Mouse (Mus musculus): ENCODE results near the gene Dnah9. TPM values are rescaled to one million over a fixed set of nuclear protein-coding genes. Genes with fewer than 3 reads are reported as not detected.

Dnah9 gene
- polyA plus RNA-seq, 1 experiment: not detected

DNA sequence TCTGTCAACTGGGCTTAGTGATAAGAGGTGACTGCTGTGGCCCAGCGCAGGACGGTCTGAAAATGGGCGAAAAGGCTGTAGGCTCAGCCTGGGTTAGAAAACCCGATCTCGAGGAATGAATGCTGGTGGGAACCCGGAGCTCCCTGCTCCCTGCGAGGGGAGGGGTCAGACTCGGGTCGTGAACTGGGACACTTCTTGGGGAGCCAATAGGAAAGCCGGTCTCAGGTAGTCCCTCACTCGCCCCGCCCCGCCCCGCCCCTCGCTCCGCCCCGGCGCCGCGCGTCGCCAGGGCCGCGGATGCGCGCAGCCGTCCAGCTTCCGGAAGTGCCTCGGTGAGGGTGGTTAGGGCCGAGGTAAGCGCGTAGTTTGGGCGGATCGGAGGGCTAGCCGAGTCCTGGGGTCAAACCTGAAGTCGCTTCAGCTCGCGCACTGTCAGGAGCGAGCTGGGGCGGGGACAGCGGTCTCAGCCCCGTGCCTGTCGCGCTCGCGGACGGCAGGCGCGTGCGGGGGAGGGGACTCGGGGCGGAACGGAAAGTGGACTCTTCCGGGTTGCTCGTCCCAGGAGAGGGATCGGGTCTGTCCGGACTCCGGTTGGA lies 361.3 kb downstream of the Dnah9 start, which contains the start of gene Zkscan6:
TSS of gene Zkscan6 (plus strand) at position 267 of the 596 bp plus-strand sequence.
- H3K4me3 ChIP-seq (ENCODE audit: insufficient read depth, low read length): peak within 1 kb of the TSS; percentile 96
- H3K27ac ChIP-seq (ENCODE audit: insufficient read depth, low read depth, low read length): peak within 1 kb of the TSS; percentile 96
- TF ChIP-seq CTCF (IDR thresholded peaks at IDR 0.05; ENCODE audit: low read depth, low read length) (no peak), POLR2A (IDR thresholded peaks at IDR 0.05; ENCODE audit: borderline replicate concordance, low read depth, low read length) (no peak)
- peaks cover 5% of the 10 kb centered on the region; the same call in 1 of the 2 replicates for H3K4me1 ChIP-seq (ENCODE audit: control insufficient read depth, insufficient read depth, low read length)

DNA sequence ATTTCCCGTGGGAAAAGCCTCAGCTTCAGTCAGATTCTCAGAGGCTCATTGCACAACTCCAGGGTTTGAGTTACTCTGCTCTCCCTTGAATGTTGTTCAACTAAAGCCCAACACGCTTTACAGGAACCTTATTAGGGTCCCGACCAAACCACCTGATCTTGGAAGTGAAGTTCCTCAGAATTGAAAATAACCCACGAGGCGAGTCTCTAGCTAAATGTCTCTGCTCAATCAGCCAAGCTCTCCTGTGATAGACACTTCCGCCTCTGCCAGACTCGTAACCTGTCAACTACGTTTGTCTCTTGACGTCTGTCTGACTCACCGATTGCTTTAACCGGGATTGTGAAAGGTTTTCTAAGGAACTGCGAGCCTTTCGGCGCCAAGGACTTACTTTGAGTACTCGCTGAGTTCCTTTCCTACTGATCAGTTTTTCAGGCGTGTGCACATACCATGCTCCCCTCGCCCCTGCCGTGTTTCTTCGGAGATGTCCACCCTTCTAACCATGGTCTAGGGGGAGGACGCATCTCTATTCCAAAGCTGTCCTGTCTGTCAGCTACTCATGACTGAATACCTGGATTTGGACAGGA lies 361.9 kb downstream of the Dnah9 start:
- Histone ChIP-seq H3K27ac (ENCODE audit: insufficient read depth, low read depth, low read length) (peak overlapping the region; percentile 50), H3K4me3 (ENCODE audit: insufficient read depth, low read length) (peak overlapping the region; percentile 91), H3K4me1 (ENCODE audit: control insufficient read depth, insufficient read depth, low read length) (peaks cover 5% of the 10 kb centered on the region; the same call in 1 of the 2 replicates)
- TF ChIP-seq POLR2A (IDR thresholded peaks at IDR 0.05; ENCODE audit: borderline replicate concordance, low read depth, low read length): no peak
- TF ChIP-seq CTCF (IDR thresholded peaks at IDR 0.05; ENCODE audit: low read depth, low read length): no peak

DNA sequence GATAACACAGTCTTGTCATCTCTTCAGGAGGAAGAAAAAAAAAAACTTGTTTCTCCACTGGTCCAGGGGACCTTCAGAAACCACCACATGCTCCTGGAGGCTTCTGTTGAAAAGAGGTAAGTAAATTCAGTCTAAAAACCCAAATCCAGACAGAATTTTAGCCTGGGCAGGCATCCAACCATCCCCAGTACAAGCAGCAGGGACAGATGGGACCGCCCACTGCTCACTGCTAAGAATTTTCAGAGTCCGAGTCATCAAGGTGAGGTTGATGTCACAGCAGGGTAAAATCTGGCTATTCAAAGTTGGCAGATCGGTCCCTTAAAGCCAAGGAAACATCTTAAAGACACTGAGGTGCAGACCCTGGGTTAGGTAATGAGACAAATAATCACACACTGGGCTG lies 366.5 kb downstream of the Dnah9 start:
- Histone ChIP-seq H3K4me3 (ENCODE audit: insufficient read depth, low read length) (no peak overlapping the region), H3K27ac (ENCODE audit: insufficient read depth, low read depth, low read length) (no peak overlapping the region), H3K4me1 (ENCODE audit: control insufficient read depth, insufficient read depth, low read length) (peaks cover 2% of the 10 kb centered on the region; the same call in 1 of the 2 replicates)
- TF ChIP-seq CTCF (IDR thresholded peaks at IDR 0.05; ENCODE audit: low read depth, low read length) (no peak), POLR2A (IDR thresholded peaks at IDR 0.05; ENCODE audit: borderline replicate concordance, low read depth, low read length) (no peak)

DNA sequence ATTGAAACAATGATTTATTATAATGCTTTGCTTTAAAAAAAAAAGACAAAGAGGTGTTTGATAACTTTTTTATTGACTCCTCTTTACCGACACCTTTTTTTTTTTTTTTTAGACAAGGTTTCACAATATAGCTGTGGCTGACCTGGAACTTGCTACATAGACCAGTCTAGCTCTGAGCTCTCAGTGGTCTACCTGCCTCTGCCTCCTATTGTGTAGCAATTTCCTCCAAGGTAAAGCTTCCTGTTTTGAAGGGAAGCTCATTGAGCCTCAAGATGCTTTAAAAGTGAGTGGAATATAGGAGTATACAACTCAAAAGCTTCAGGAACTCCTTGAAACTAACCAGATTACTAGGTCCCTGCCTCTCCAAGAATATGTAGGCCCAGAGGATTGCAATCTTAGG lies 372.5 kb downstream of the Dnah9 start:
- no peak for TF ChIP-seq CTCF (IDR thresholded peaks at IDR 0.05; ENCODE audit: low read depth, low read length)
- no peak for TF ChIP-seq POLR2A (IDR thresholded peaks at IDR 0.05; ENCODE audit: borderline replicate concordance, low read depth, low read length)
- peaks cover 10% of the 10 kb centered on the region for H3K4me1 ChIP-seq (ENCODE audit: control insufficient read depth, insufficient read depth, low read length)
- H3K27ac ChIP-seq (ENCODE audit: insufficient read depth, low read depth, low read length): no peak overlapping the region
- H3K4me3 ChIP-seq (ENCODE audit: insufficient read depth, low read length): no peak overlapping the region

DNA sequence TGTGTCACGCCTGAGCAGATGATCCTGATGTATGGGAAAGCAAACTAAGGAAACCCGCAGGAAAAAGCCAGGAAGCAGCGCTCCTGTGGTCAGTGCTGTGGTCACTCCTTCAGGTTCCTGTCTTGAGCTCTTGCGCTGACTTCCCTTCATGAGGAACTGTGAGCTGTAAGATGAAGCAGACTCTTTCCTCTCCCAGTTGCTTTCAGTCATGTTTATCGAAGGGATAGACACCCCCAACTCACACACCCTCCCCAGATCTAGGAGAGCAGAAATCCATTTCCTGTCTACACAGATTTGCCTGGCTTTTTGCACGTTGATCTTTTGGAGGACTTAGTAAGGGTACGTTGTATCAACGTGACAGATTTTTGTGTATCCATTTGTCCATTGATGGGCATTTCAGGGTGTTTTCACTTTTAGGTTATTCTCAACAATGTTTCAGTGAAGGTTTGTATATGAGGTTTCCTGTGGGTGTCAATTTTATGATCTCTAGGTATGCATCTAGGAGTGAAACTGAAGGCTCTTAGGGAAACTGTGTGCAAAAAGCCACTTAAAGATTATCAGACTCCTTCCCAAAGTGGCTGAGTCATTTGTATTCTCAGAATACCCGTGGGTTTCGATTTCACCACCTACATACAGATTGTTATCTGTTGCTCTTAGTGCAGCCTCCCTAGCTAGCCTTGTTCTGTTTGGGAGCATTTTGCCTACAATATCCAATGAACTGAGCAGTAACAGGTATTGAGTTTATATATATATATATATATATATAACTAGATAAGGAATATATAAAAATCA lies 373.7 kb downstream of the Dnah9 start:
- H3K27ac ChIP-seq (ENCODE audit: insufficient read depth, low read depth, low read length): no peak overlapping the region
- H3K4me1 ChIP-seq (ENCODE audit: control insufficient read depth, insufficient read depth, low read length): peaks cover 10% of the 10 kb centered on the region
- TF ChIP-seq POLR2A (IDR thresholded peaks at IDR 0.05; ENCODE audit: borderline replicate concordance, low read depth, low read length) (no peak), CTCF (IDR thresholded peaks at IDR 0.05; ENCODE audit: low read depth, low read length) (no peak)
- H3K4me3 ChIP-seq (ENCODE audit: insufficient read depth, low read length): peak overlapping the region; percentile 54

DNA sequence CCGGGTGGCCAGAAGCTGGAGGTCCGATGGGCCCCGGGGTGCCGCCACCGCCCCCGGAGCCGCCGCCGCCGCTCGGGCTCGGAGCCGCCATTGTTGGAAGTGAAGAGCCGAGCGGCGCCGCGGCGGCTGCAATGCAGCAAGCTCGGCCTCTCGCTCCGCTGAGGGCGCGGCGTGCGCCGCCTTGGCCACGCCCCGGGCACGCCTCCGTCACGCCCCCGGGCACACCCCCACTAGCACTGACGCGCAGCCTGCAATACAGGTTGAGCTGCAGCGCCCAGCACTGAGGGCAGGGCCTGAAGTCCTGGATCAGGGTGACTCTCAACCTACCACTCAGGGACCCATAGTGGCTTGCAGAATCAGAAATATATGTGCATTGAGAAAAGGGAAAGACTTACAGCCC lies 380.2 kb downstream of the Dnah9 start, which contains the start of gene Map2k4:
TSS of gene Map2k4 (minus strand) at position 144 of the 400 bp plus-strand sequence.
- TF ChIP-seq CTCF (IDR thresholded peaks at IDR 0.05; ENCODE audit: low read depth, low read length): no peak
- Histone ChIP-seq H3K27ac (ENCODE audit: insufficient read depth, low read depth, low read length) (no peak within 1 kb of the TSS), H3K4me3 (ENCODE audit: insufficient read depth, low read length) (peak within 1 kb of the TSS; percentile 77), H3K4me1 (ENCODE audit: control insufficient read depth, insufficient read depth, low read length) (peaks cover 8% of the 10 kb centered on the region)

DNA sequence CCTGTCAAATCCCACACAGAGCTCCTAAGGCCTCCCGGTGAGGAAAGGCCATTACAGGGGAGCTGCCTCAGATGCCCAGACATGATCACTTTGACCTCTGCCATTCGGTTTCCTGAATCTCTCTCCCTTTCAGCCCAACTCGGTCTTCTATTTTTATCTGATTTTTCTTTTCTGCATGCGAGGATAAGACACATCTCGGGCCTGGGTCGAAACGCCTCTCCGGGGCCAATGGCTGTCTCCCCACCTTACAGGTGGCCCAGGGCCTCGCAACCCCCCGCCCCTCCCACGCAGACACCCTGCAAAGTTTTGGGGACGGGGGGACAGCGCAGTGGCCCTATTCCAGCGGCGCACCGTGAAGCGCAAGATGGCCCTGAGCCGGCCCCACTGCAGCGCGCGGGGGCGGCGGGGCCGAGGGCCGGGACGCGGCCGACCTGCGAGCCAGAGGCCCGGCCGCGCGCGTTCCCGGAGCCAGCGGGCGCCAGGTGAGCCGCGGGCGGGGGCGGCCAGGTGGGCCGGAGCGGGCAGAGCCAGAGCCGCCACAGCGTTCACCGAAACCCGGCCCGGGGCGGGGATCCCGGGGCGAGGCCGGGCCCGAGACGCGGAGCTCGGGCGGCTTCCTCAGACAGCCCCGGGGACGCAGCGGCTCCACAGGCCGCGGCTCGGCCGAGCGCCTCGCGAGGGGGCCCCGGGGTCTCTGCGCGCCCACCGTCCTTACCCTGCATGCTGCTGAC lies 380.8 kb downstream of the Dnah9 start:
- H3K27ac ChIP-seq (ENCODE audit: insufficient read depth, low read depth, low read length): no peak overlapping the region
- H3K4me1 ChIP-seq (ENCODE audit: control insufficient read depth, insufficient read depth, low read length): peaks cover 8% of the 10 kb centered on the region
- peak overlapping the region; percentile 77 for H3K4me3 ChIP-seq (ENCODE audit: insufficient read depth, low read length)
- no peak for TF ChIP-seq POLR2A (IDR thresholded peaks at IDR 0.05; ENCODE audit: borderline replicate concordance, low read depth, low read length)
- TF ChIP-seq CTCF (IDR thresholded peaks at IDR 0.05; ENCODE audit: low read depth, low read length): no peak

DNA sequence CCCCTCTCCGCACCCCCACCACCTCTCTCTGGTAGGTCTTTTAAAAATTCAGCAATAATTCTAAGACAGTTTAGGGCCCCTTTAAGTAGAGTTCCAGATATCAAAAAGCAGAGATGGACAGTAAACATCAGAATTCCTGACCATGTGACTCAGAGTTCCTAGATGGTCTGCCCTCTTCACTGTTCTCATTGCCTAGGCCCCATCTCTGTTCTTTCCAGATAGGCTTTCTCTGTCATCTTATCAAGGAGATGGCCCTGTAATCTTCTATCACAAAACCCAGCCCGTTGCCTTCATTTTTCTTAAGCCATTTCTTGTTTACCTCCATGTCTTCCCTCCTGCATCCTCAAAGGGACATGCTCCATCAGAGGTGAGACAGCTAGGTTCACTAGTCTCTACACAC lies 382.2 kb downstream of the Dnah9 start:
- TF ChIP-seq POLR2A (IDR thresholded peaks at IDR 0.05; ENCODE audit: borderline replicate concordance, low read depth, low read length): no peak
- TF ChIP-seq CTCF (IDR thresholded peaks at IDR 0.05; ENCODE audit: low read depth, low read length): no peak
- Histone ChIP-seq H3K4me1 (ENCODE audit: control insufficient read depth, insufficient read depth, low read length) (peaks cover 14% of the 10 kb centered on the region), H3K27ac (ENCODE audit: insufficient read depth, low read depth, low read length) (no peak overlapping the region), H3K4me3 (ENCODE audit: insufficient read depth, low read length) (no peak overlapping the region)

DNA sequence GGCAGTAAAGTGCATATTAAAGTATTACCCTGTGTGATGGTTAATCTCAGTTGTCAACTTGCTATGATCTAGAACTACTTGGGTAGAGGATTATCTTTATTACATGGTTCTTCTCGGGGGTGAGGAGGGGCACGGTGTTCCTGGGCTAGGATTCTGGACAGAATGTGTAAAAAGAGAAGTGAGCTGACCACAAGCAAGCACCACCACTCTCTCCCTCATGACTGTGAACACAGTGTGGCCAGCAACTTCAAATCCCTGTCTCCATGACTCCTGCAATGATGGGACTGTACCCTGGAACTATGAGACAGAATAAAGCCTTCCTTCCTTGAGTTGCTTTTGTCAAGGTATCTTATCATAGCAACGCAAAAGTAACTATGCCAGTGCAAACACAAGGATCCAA lies 386.8 kb downstream of the Dnah9 start:
- TF ChIP-seq CTCF (IDR thresholded peaks at IDR 0.05; ENCODE audit: low read depth, low read length) (no peak), POLR2A (IDR thresholded peaks at IDR 0.05; ENCODE audit: borderline replicate concordance, low read depth, low read length) (no peak)
- Histone ChIP-seq H3K4me3 (ENCODE audit: insufficient read depth, low read length) (no peak overlapping the region), H3K27ac (ENCODE audit: insufficient read depth, low read depth, low read length) (no peak overlapping the region), H3K4me1 (ENCODE audit: control insufficient read depth, insufficient read depth, low read length) (peaks cover 36% of the 10 kb centered on the region)

Data from bone marrow macrophage, adult 2 months (primary cell).